Mouse (Mus musculus) liver, adult 2 months (tissue): ENCODE data around the gene Mip. TPM values are rescaled to one million over a fixed set of nuclear protein-coding genes. Genes with fewer than 3 reads are reported as not detected.

Experiments used
- DNase-seq: peaks from one replicate; pipeline ENCODE4 v3.0.0-alpha.2; 2011; ENCODE audit warnings: low read depth, low spot score; ENCODE audit errors: extremely low read depth
- H3K27ac ChIP-seq: fragments of 200-500 bp; replicated peaks from 2 replicates; pipeline ENCODE4 v1.5.1; 2012; ENCODE audit warnings: low read depth, mild to moderate bottlenecking, control low read depth, inconsistent platforms, low read length; ENCODE audit not compliant: insufficient read depth
- H3K27me3 ChIP-seq: fragments of 200-500 bp; 2 replicates; pipeline ENCODE4 v1.6.1; 2012; ENCODE audit warnings: mild to moderate bottlenecking, moderate library complexity, low read length, inconsistent platforms; ENCODE audit not compliant: control insufficient read depth, insufficient read depth
- H3K36me3 ChIP-seq: fragments of 200-500 bp; 2 replicates; pipeline ENCODE4 v1.6.1; 2012; ENCODE audit warnings: low read length, inconsistent platforms; ENCODE audit not compliant: control insufficient read depth, insufficient read depth
- H3K4me1 ChIP-seq: fragments of 200-500 bp; 2 replicates; pipeline ENCODE4 v1.6.1; 2011; ENCODE audit warnings: low read length; ENCODE audit not compliant: control insufficient read depth, insufficient read depth
- H3K4me3 ChIP-seq: fragments of 200-500 bp; 2 replicates; pipeline ENCODE4 v1.5.1; 2011; ENCODE audit warnings: low read depth, mild to moderate bottlenecking, control low read depth, low read length, moderate library complexity; ENCODE audit not compliant: insufficient read depth
- H3K79me2 ChIP-seq: fragments of 200-500 bp; 2 replicates; pipeline ENCODE4 v1.6.1; 2012; ENCODE audit warnings: inconsistent platforms, mild to moderate bottlenecking, low read length, moderate library complexity; ENCODE audit not compliant: control insufficient read depth, insufficient read depth
- H3K9ac ChIP-seq: fragments of 200-500 bp; 2 replicates; pipeline ENCODE4 v1.6.1; 2012; ENCODE audit warnings: low read depth, mild to moderate bottlenecking, control low read depth, inconsistent platforms, low read length
- CTCF ChIP-seq: fragments of 200-500 bp; IDR thresholded peaks from 2 replicates; pipeline ENCODE4 v1.5.1; 2011; ENCODE audit warnings: low read depth, low read length, control low read depth
- POLR2A ChIP-seq: fragments of 200-500 bp; IDR thresholded peaks from 2 replicates; pipeline ENCODE4 v1.6.1; 2011; ENCODE audit warnings: low read length, control low read depth; ENCODE audit not compliant: insufficient read depth; ENCODE audit errors: extremely low read depth
- WGBS: fragments of 180-500 bp; shearing (Covaris S2); methylation state at CpG from one replicate; pipeline ENCODE4 v1.1.7; 2018; 5-methylcytosine and 5-hydroxymethylcytosine counted together
- polyA plus RNA-seq: library from polyadenylated mRNA; depleted of rRNA; stranded (reverse); fragments of >200 nt; gene quantifications from 2 replicates; pipeline ENCODE4 v1.2.3, GENCODE M21; 2012
- total RNA-seq: library from RNA; depleted of rRNA; stranded (reverse); fragments of >200 nt; gene quantifications from 2 replicates; pipeline ENCODE4 v1.2.3, GENCODE M21; 2014

Mip gene
- total and polyA plus RNA-seq, 2 experiments, result not detected

GRCm38 (mm10) chr10:128227592-128227991 is 2.0 kb downstream of the Mip start:
- no peaks in the 10 kb centered on the region for H3K36me3 ChIP-seq
- H3K4me3 ChIP-seq, result no peak overlapping the region
- 80% methylated on average over 9 of the region's 9 CpGs for WGBS
- H3K9ac ChIP-seq, result no peak overlapping the region
- no peak for DNase-seq
- no peaks in the 10 kb centered on the region for H3K79me2 ChIP-seq
- no peak overlapping the region for H3K27ac ChIP-seq
- TF ChIP-seq POLR2A (no peak), CTCF (no peak)
- no peaks in the 10 kb centered on the region for H3K27me3 ChIP-seq
- H3K4me1 ChIP-seq, result no peaks in the 10 kb centered on the region

GRCm38 (mm10) chr10:128228009-128228408 is 2.4 kb downstream of the Mip start:
- 94% methylated on average over 8 of the region's 8 CpGs for WGBS
- H3K27me3 ChIP-seq, result no peaks in the 10 kb centered on the region
- H3K79me2 ChIP-seq, result no peaks in the 10 kb centered on the region
- H3K4me1 ChIP-seq, result no peaks in the 10 kb centered on the region
- no peak for DNase-seq
- no peak overlapping the region for H3K4me3 ChIP-seq
- TF ChIP-seq POLR2A (no peak), CTCF (no peak)
- H3K36me3 ChIP-seq, result no peaks in the 10 kb centered on the region
- H3K27ac ChIP-seq, result no peak overlapping the region
- no peak overlapping the region for H3K9ac ChIP-seq

GRCm38 (mm10) chr10:128230582-128230981 is 4.9 kb downstream of the Mip start:
- Histone ChIP-seq H3K9ac (no peak overlapping the region), H3K4me3 (no peak overlapping the region), H3K79me2 (no peaks in the 10 kb centered on the region), H3K27ac (no peak overlapping the region), H3K36me3 (no peaks in the 10 kb centered on the region), H3K4me1 (no peaks in the 10 kb centered on the region), H3K27me3 (no peaks in the 10 kb centered on the region)
- TF ChIP-seq POLR2A, result no peak
- no peak for TF ChIP-seq CTCF
- 87% methylated on average over 12 of the region's 12 CpGs for WGBS
- no peak for DNase-seq

- H3K4me1 ChIP-seq, result no peaks in the 10 kb centered on the region
- H3K4me3 ChIP-seq, result no peak overlapping the region
Measured at GRCm38 (mm10) chr10:128231146-128231545, 5.5 kb downstream of the Mip start.

GRCm38 (mm10) chr10:128231697-128232419 is 6.2 kb downstream of the Mip start, which contains the start of gene Timeless:
TSS of gene Timeless (plus strand) at chr10:128232065.
- H3K36me3 ChIP-seq, result no peaks in the 10 kb centered on the region
- no peaks in the 10 kb centered on the region for H3K4me1 ChIP-seq
- peak within 1 kb of the TSS; percentile 93 for H3K9ac ChIP-seq
- TF ChIP-seq POLR2A, result peak; percentile 68
- no peak for TF ChIP-seq CTCF
- peak within 1 kb of the TSS; percentile 97 for H3K27ac ChIP-seq
- WGBS, result under 1% methylated on average over 58 of the region's 58 CpGs
- H3K4me3 ChIP-seq, result peak within 1 kb of the TSS; percentile 82
- no peaks in the 10 kb centered on the region for H3K79me2 ChIP-seq
- no peaks in the 10 kb centered on the region for H3K27me3 ChIP-seq
- DNase-seq, result peak; percentile 74

More at GRCm38 (mm10) chr10:128231146-128231545, 5.5 kb downstream of the Mip start:
- WGBS, result 11% methylated on average over 5 of the region's 5 CpGs
- DNase-seq, result no peak
- Histone ChIP-seq H3K27ac (no peak overlapping the region), H3K36me3 (no peaks in the 10 kb centered on the region), H3K27me3 (no peaks in the 10 kb centered on the region), H3K79me2 (no peaks in the 10 kb centered on the region), H3K9ac (no peak overlapping the region)
- TF ChIP-seq POLR2A (no peak), CTCF (no peak)

GRCm38 (mm10) chr10:128232420-128232985 is 6.9 kb downstream of the Mip start:
- Histone ChIP-seq H3K4me1 (no peaks in the 10 kb centered on the region), H3K27ac (peak overlapping the region; percentile 97), H3K27me3 (no peaks in the 10 kb centered on the region), H3K4me3 (peak overlapping the region; percentile 82), H3K79me2 (no peaks in the 10 kb centered on the region), H3K9ac (peak overlapping the region; percentile 93), H3K36me3 (no peaks in the 10 kb centered on the region)
- TF ChIP-seq POLR2A (no peak), CTCF (peak; percentile 56)
- peak; percentile 86 for DNase-seq
- WGBS, result under 1% methylated on average over 14 of the region's 14 CpGs
